Mouse (Mus musculus): ENCODE data around the gene Dkkl1. TPM values are rescaled to one million over a fixed set of nuclear protein-coding genes. Genes with fewer than 3 reads are reported as not detected.
A peak's percentile ranks its signal among the peaks of the same experiment; 100 is the strongest.

The Dkkl1 gene
- total and polyA plus RNA-seq, 2 experiments from 2014 or later: 18.3 to 24.0 TPM

DNA sequence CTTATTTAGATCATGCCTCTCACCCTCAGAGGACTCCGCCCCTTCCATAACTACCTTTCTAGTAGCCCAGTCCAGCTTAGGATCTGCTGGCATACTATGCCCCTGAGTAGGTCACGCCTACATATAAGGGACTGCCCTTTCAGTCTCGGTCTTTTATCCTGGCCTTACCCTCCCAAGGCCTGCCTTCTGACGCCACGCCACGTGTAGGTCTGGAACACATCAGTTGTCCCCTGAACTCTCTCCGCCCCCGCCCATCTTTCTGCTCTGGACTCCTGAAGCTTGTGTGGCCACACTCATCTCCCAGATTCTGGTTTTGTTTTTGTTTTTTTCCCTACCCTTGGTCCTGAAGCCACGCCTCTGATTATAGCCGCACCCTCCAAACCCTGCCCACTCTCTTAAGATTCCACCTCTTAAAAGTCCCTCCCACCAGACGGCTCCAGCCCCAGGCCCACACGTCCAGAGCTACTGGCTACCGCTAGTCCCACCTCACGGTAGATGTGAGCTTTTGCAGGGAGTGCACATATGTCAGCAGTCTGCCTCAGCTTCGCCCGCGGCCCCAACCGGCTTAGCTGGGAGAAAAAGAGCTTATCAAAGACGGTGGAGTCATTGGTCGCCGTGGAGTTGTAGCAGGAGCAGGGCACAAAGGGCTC is 23.1 kb upstream of the Dkkl1 start:
- no peaks in the 10 kb centered on the region for H3K27me3 ChIP-seq (ENCODE audit: insufficient read depth, low read length)
- peak overlapping the region; percentile 40 for H3K4me2 ChIP-seq (ENCODE audit: low read depth, low read length)
- H3K4me3 ChIP-seq (ENCODE audit: low read length): no peak overlapping the region
- no peak for TF ChIP-seq CTCF (IDR thresholded peaks at IDR 0.05; ENCODE audit: low read depth)
- DNase-seq (ENCODE audit: low spot score) (peak; percentile 57), ATAC-seq (peak; percentile 42)
- no peaks in the 10 kb centered on the region for H3K36me3 ChIP-seq (ENCODE audit: insufficient read depth, low read length)
- H3K4me1 ChIP-seq (ENCODE audit: insufficient read depth, low read length): peaks cover 7% of the 10 kb centered on the region; the same call in 1 of the 2 replicates
- H3K27ac ChIP-seq: no peak overlapping the region
- WGBS: 17% methylated on average over 21 of the region's 21 CpGs
- no peak overlapping the region for H3K9ac ChIP-seq (replicated peaks; ENCODE audit: low read length)
- H3K9me3 ChIP-seq (ENCODE audit: low read length): no peaks in the 10 kb centered on the region

DNA sequence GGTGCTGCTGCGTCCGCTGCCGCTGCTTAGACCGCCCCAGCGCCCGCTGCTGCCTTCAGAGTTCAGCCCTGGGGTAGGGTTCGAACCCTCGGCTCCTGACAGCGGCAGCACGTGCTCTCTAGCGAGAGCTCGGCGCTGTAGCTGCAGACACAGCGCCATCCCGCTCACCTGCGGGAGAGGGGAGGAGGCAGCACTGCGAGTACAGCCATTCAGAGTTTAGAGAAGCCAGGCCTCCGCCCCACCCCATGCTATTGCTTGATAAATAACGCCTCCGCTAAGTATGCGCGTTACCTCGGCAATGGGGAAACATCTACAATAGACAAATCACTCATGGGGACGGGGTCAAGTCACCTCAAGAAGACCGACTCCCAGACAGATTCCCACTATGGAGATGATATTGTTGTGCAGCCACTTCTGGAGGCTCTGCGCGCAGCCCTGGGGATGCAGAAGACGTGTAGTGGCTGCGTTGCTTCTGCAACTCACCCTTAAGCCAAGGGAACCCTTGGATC is 22.4 kb upstream of the Dkkl1 start:
- WGBS: 11% methylated on average over 25 of the region's 29 CpGs
- no peak for DNase-seq (ENCODE audit: low spot score)
- H3K4me3 ChIP-seq (ENCODE audit: low read length): no peak overlapping the region
- H3K36me3 ChIP-seq (ENCODE audit: insufficient read depth, low read length): no peaks in the 10 kb centered on the region; the same call in 1 of the 2 replicates
- ATAC-seq: no peak
- peak overlapping the region; percentile 37 for H3K9ac ChIP-seq (replicated peaks; ENCODE audit: low read length)
- peak overlapping the region; percentile 40 for H3K4me2 ChIP-seq (ENCODE audit: low read depth, low read length)
- H3K9me3 ChIP-seq (ENCODE audit: low read length): no peaks in the 10 kb centered on the region
- no peaks in the 10 kb centered on the region for H3K27me3 ChIP-seq (ENCODE audit: insufficient read depth, low read length)
- no peak overlapping the region for H3K27ac ChIP-seq
- peaks cover 7% of the 10 kb centered on the region; the same call in 1 of the 2 replicates for H3K4me1 ChIP-seq (ENCODE audit: insufficient read depth, low read length)
- TF ChIP-seq CTCF (IDR thresholded peaks at IDR 0.05; ENCODE audit: low read depth): no peak

DNA sequence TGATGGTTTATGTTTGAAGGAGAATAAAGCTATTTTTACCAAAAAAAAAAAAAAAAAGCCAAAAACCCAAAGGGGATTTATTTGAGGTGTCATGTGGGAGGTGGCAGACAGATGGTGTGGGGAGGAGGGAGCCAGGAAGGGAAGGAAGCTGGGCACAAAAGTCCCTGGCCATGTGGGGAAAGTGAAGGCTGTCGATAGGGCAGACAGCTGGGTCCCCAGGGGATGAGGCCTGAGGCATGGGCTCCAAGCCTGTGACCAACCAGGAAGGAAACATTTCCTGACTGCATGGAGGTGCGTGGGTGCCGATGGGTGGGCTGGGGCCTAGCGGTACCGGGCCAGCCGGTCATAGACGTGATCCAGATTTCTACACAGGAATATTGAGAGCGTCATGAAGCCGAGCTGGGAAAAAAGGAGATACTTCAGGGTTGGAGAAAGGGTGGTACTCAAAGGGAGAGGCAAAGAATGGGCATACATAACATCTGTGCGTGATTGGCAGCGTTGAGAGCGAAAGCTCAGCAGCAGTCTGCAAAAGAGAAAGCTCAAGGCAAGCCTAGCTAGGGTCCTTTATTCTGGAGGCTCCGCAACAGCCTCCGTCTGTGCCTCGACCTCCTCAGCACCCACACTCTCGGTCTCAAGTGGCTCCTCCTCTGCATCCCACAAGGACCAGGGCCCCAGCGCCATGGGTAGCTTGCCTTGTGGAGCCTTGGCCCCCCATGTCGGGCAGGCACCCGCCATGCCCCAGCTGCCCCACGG is 21.8 kb upstream of the Dkkl1 start:
- 0 out of 2 replicates have a peak, but pooled peaks have one; percentile 32 for ATAC-seq
- Histone ChIP-seq H3K9ac (replicated peaks; ENCODE audit: low read length) (peak overlapping the region; percentile 37), H3K27me3 (ENCODE audit: insufficient read depth, low read length) (no peaks in the 10 kb centered on the region), H3K9me3 (ENCODE audit: low read length) (no peaks in the 10 kb centered on the region), H3K36me3 (ENCODE audit: insufficient read depth, low read length) (no peaks in the 10 kb centered on the region; the same call in 1 of the 2 replicates), H3K4me2 (ENCODE audit: low read depth, low read length) (peak overlapping the region; percentile 40), H3K4me1 (ENCODE audit: insufficient read depth, low read length) (peaks cover 7% of the 10 kb centered on the region; the same call in 1 of the 2 replicates), H3K4me3 (ENCODE audit: low read length) (no peak overlapping the region), H3K27ac (no peak overlapping the region)
- 22% methylated on average over 20 of the region's 20 CpGs for WGBS
- peak; percentile 63 for DNase-seq (ENCODE audit: low spot score)
- no peak for TF ChIP-seq CTCF (IDR thresholded peaks at IDR 0.05; ENCODE audit: low read depth)

DNA sequence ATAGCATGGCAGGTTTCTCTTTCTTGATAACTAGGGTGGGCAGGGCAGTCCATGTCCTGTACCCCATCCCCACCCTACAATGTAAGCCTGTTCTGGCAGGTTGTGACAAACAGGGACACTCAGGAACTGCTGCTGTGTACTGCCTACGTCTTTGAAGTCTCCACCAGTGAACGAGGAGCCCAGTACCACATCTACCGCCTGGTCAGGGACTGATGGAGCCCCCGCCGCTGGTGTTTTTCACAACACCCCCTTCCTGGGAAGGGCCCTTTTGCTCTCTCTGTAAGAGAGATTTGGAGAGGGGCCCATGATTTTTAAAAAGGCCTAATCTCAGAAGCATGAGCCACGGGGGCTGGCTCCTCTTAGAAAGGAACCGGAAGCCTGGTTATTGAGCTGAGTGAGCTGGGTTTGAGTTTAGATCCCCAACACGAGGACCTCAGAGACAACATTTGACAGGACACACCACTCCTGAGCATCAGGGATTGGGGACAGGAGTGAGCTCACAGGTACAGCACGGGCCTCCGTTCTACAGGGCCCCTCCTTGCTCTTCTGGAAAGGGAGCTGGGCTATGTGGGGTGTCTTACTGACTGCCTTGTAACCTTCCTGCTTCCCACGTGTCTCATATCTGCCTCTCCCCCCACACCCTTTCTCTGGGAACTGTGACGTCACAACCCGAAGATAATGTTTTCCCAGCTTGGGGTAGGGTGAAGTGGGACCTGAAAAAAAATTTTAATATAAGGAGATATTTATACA is 20.9 kb upstream of the Dkkl1 start:
- no peaks in the 10 kb centered on the region; the same call in 1 of the 2 replicates for H3K36me3 ChIP-seq (ENCODE audit: insufficient read depth, low read length)
- H3K9ac ChIP-seq (replicated peaks; ENCODE audit: low read length): no peak overlapping the region
- no peak overlapping the region for H3K4me2 ChIP-seq (ENCODE audit: low read depth, low read length)
- DNase-seq (ENCODE audit: low spot score) (no peak), ATAC-seq (no peak)
- H3K4me1 ChIP-seq (ENCODE audit: insufficient read depth, low read length): peaks cover 7% of the 10 kb centered on the region; the same call in 1 of the 2 replicates
- H3K27me3 ChIP-seq (ENCODE audit: insufficient read depth, low read length): no peaks in the 10 kb centered on the region
- no peak overlapping the region for H3K4me3 ChIP-seq (ENCODE audit: low read length)
- no peak for TF ChIP-seq CTCF (IDR thresholded peaks at IDR 0.05; ENCODE audit: low read depth)
- 67% methylated on average over 13 of the region's 13 CpGs for WGBS
- H3K9me3 ChIP-seq (ENCODE audit: low read length): no peaks in the 10 kb centered on the region
- H3K27ac ChIP-seq: no peak overlapping the region

DNA sequence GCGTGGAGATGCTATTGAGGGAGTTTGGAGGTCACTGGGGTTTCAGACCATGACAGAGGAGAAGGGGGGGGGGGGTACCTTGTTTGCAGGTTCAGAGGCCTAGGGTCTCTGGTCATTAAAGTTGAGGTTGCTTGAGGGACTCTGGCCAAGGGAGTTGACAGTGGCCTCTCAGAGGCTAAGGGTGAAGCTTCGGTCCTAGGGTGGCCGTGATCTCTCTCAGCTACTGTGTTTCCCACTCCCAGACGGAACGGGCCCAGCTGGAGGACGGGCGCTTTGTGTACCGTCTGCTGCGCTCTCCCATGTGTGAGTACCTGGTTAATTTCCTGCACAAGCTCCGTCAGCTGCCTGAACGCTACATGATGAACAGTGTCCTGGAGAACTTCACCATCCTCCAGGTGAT is 20.0 kb upstream of the Dkkl1 start:
- ATAC-seq: no peak
- 85% methylated on average over 11 of the region's 11 CpGs for WGBS
- no peak for TF ChIP-seq CTCF (IDR thresholded peaks at IDR 0.05; ENCODE audit: low read depth)
- Histone ChIP-seq H3K27ac (no peak overlapping the region), H3K36me3 (ENCODE audit: insufficient read depth, low read length) (peaks cover under 1% of the 10 kb centered on the region), H3K4me2 (ENCODE audit: low read depth, low read length) (no peak overlapping the region), H3K9me3 (ENCODE audit: low read length) (no peaks in the 10 kb centered on the region), H3K9ac (replicated peaks; ENCODE audit: low read length) (no peak overlapping the region), H3K27me3 (ENCODE audit: insufficient read depth, low read length) (no peaks in the 10 kb centered on the region), H3K4me1 (ENCODE audit: insufficient read depth, low read length) (peaks cover 7% of the 10 kb centered on the region; the same call in 1 of the 2 replicates), H3K4me3 (ENCODE audit: low read length) (no peak overlapping the region)
- DNase-seq (ENCODE audit: low spot score): no peak

DNA sequence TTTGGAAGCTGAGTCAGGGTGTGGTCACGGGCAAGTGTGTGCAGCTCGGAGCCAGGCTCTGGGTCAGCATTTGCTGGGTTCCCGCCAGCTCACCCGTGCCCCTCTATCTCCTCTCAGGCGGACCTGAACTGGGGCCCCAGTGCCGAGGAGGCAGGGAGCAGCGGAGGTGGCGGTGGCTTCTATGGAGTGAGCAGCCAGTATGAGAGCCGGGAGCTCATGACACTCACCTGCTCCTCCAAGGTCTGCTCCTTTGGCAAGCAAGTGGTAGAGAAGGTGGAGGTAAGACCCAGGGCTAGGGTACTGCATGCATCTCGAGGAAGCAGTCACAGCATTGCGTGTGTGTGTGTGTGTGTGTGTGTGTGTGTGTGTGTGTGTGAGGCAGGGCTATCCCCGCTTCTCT is 19.2 kb upstream of the Dkkl1 start:
- no peak for DNase-seq (ENCODE audit: low spot score)
- H3K9me3 ChIP-seq (ENCODE audit: low read length): no peaks in the 10 kb centered on the region
- ATAC-seq: no peak
- H3K27ac ChIP-seq: no peak overlapping the region
- no peak for TF ChIP-seq CTCF (IDR thresholded peaks at IDR 0.05; ENCODE audit: low read depth)
- H3K9ac ChIP-seq (replicated peaks; ENCODE audit: low read length): no peak overlapping the region
- WGBS: 85% methylated on average over 12 of the region's 12 CpGs
- H3K4me2 ChIP-seq (ENCODE audit: low read depth, low read length): no peak overlapping the region
- no peak overlapping the region for H3K4me3 ChIP-seq (ENCODE audit: low read length)
- H3K27me3 ChIP-seq (ENCODE audit: insufficient read depth, low read length): no peaks in the 10 kb centered on the region
- peaks cover 8% of the 10 kb centered on the region for H3K36me3 ChIP-seq (ENCODE audit: insufficient read depth, low read length)
- peaks cover 7% of the 10 kb centered on the region; the same call in 1 of the 2 replicates for H3K4me1 ChIP-seq (ENCODE audit: insufficient read depth, low read length)

Data from hindbrain, postnatal 0 days (tissue).